Mouse (Mus musculus): Measurements from ENCODE around the gene Zfp692.

- TF ChIP-seq CTCF (IDR thresholded peaks at IDR 0.05; ENCODE audit: low read depth) (peak; percentile 66), EP300 (optimal IDR thresholded peaks at IDR 0.05) (no peak)
Observed at GRCm38 (mm10) chr11:58352681-58353548, 46.0 kb downstream of the Zfp692 start.
